In the genomic region with DNA sequence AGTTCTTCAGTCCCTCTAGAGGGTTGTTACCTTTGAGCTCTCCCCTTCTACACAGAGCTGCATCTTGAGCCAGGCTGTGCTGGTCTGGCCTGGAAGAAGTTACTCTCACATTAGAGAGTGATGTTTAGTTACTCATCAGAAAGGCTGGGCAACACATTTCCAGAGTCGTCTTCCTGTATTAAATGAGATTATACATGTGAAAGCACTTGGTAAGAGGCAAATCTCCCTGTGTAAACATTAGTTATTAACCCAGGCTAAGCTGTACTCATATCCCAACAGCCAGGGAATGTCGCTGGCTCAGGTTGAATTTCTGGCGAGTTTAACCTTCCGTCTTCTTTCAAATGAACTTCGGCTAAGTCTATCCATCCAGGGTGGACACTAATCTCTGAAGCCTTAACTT, we compare ENCODE assay signal across 21 mouse cellular contexts.
"Had no signal": no experiment of that assay in that cellular context is flagged by ENCODE, and none has a peak within 500 bp of the region (broad histone marks: within the 10 kb centered on the region; RNA-seq: fewer than 3 reads in every experiment).

No protein-coding gene starts in this region.

- H3K27ac ChIP-seq: limb, embryonic 12.5 days; limb, embryonic 15.5 days; liver, embryonic 14.5 days; macrophage; midbrain, embryonic 12.5 days; midbrain, embryonic 15.5 days; neural tube, embryonic 12.5 days; neural tube, embryonic 15.5 days; stomach, embryonic 15.5 days had no signal

- H3K4me2 ChIP-seq: limb, embryonic 12.5 days; limb, embryonic 15.5 days; liver, embryonic 11.5 days; lung, embryonic 14.5 days; midbrain, embryonic 12.5 days; midbrain, embryonic 15.5 days; neural tube, embryonic 12.5 days; neural tube, embryonic 15.5 days; stomach, embryonic 15.5 days had no signal

- H3K27me3 ChIP-seq: limb, embryonic 12.5 days; limb, embryonic 15.5 days; midbrain, embryonic 12.5 days; midbrain, embryonic 15.5 days; neural tube, embryonic 12.5 days; neural tube, embryonic 15.5 days; stomach, embryonic 15.5 days had no signal

- H3K36me3 ChIP-seq: limb, embryonic 12.5 days; limb, embryonic 15.5 days; midbrain, embryonic 12.5 days; midbrain, embryonic 15.5 days; neural tube, embryonic 12.5 days; neural tube, embryonic 15.5 days; stomach, embryonic 15.5 days had no signal

- ATAC-seq: inflammation-experienced regulatory T-cells, adult 6 months; intestine, embryonic 16.5 days; liver, postnatal 0 days; lung, postnatal 0 days; midbrain, embryonic 15.5 days had no signal

- DNase-seq: left cerebral cortex, postnatal 4 days; liver, postnatal 0 days; lung, embryonic 14.5 days; right cerebral cortex, adult 18-20 months; right cerebral cortex, postnatal 14 days; right cerebral cortex, postnatal 4 days; thymus, adult 18-20 months; thymus, postnatal 36 days had no signal

- H3K4me3 ChIP-seq: limb, embryonic 12.5 days; limb, embryonic 15.5 days; midbrain, embryonic 12.5 days; midbrain, embryonic 15.5 days; neural tube, embryonic 12.5 days; neural tube, embryonic 15.5 days; stomach, embryonic 15.5 days had no signal

- H3K9me3 ChIP-seq: limb, embryonic 12.5 days; limb, embryonic 15.5 days; midbrain, embryonic 12.5 days; midbrain, embryonic 15.5 days; neural tube, embryonic 12.5 days; neural tube, embryonic 15.5 days; stomach, embryonic 15.5 days had no signal

- H3K9ac ChIP-seq: limb, embryonic 12.5 days; limb, embryonic 15.5 days; liver, embryonic 14.5 days; liver, postnatal 0 days; lung, embryonic 14.5 days; midbrain, embryonic 12.5 days; midbrain, embryonic 15.5 days; neural tube, embryonic 12.5 days; neural tube, embryonic 15.5 days; stomach, embryonic 15.5 days had no signal
